14 mouse cellular contexts compared by ENCODE assay signal in genomic region chr3:65922420-65922819, GRCm38 (mm10). TPM values are rescaled to one million over a fixed set of nuclear protein-coding genes. Genes with fewer than 3 reads are reported as not detected.
A peak's percentile ranks its signal among the peaks of the same experiment; 100 is the strongest.
DNase-seq lines count a peak whose midpoint lies in the region; ATAC-seq and TF ChIP-seq lines count a peak whose summit lies in the region.
"Had no signal": no experiment of that assay in that cellular context is flagged by ENCODE, and none has a peak within 500 bp of the region (broad histone marks: within the 10 kb centered on the region; RNA-seq: fewer than 3 reads in every experiment).

No protein-coding gene starts in this region.

- no peak for TF ChIP-seq POLR2A in limb, embryonic 14.5 days (IDR thresholded peaks at IDR 0.05; ENCODE audit: borderline replicate concordance, extremely low read depth, insufficient read depth, insufficient read length)

- no peaks in the 10 kb centered on the region for H3K36me3 ChIP-seq in limb, embryonic 14.5 days (ENCODE audit: control insufficient read depth, insufficient read depth, low read length)
- no peaks in the 10 kb centered on the region for H3K36me3 ChIP-seq in limb, embryonic 10.5 days
- H3K36me3 ChIP-seq in macrophage (ENCODE audit: inconsistent target) = no peaks in the 10 kb centered on the region
- H3K36me3 ChIP-seq in midbrain, embryonic 11.5 days (ENCODE audit: control insufficient read depth, insufficient read depth, low read length) = no peaks in the 10 kb centered on the region
- H3K36me3 ChIP-seq: embryonic facial prominence, embryonic 15.5 days; liver, embryonic 15.5 days; midbrain, embryonic 12.5 days had no signal

- no peaks in the 10 kb centered on the region for H3K9me3 ChIP-seq in limb, embryonic 14.5 days (ENCODE audit: control insufficient read depth, low read length)
- H3K9me3 ChIP-seq in limb, embryonic 10.5 days (replicated peaks) = no peaks in the 10 kb centered on the region
- H3K9me3 ChIP-seq in midbrain, embryonic 11.5 days (ENCODE audit: control insufficient read depth, low read length) = no peaks in the 10 kb centered on the region
- H3K9me3 ChIP-seq: embryonic facial prominence, embryonic 15.5 days; liver, embryonic 15.5 days; midbrain, embryonic 12.5 days had no signal

- no peak overlapping the region for H3K9ac ChIP-seq in limb, embryonic 14.5 days (ENCODE audit: low read depth, low read length, severe bottlenecking)
- no peak overlapping the region for H3K9ac ChIP-seq in midbrain, embryonic 11.5 days (ENCODE audit: low read length)
- H3K9ac ChIP-seq: embryonic facial prominence, embryonic 15.5 days; forebrain, postnatal 0 days; liver, embryonic 15.5 days; midbrain, embryonic 12.5 days had no signal

- no peak overlapping the region for H3K4me2 ChIP-seq in limb, embryonic 14.5 days (replicated peaks; ENCODE audit: low read depth, low read length, severe bottlenecking)
- H3K4me2 ChIP-seq in midbrain, embryonic 11.5 days = no peak overlapping the region
- H3K4me2 ChIP-seq: embryonic facial prominence, embryonic 15.5 days; liver, embryonic 15.5 days; midbrain, embryonic 12.5 days had no signal

- H3K27me3 ChIP-seq in limb, embryonic 14.5 days (ENCODE audit: control insufficient read depth, insufficient read depth, low read length) = no peaks in the 10 kb centered on the region
- H3K27me3 ChIP-seq in limb, embryonic 10.5 days (ENCODE audit: low read depth, poor library complexity, severe bottlenecking) = no peaks in the 10 kb centered on the region
- no peaks in the 10 kb centered on the region for H3K27me3 ChIP-seq in midbrain, embryonic 11.5 days (ENCODE audit: control insufficient read depth, insufficient read depth, low read length)
- H3K27me3 ChIP-seq: embryonic facial prominence, embryonic 15.5 days; liver, embryonic 15.5 days; midbrain, embryonic 12.5 days had no signal

- DNase-seq in frontal cortex, postnatal 10 days (ENCODE audit: low spot score in 2 of 2) = no peak
- no peak for DNase-seq in limb, embryonic 14.5 days (ENCODE audit: low spot score)
- DNase-seq in limb, embryonic 10.5 days (ENCODE audit: low spot score) = no peak
- peak; percentile 69 for DNase-seq in Muller cell, postnatal 12 days (ENCODE audit: inconsistent ontology term)
- no peak for DNase-seq in midbrain, embryonic 11.5 days (ENCODE audit: low spot score, missing footprints)
- no peak for DNase-seq in retina, postnatal 1 day
- DNase-seq: cerebellum, postnatal 10 days; forebrain, postnatal 0 days had no signal

- H3K79me2 ChIP-seq in macrophage (ENCODE audit: inconsistent target) = peaks cover 10% of the 10 kb centered on the region; the same call in 1 of the 2 replicates

- H3K4me3 ChIP-seq in limb, embryonic 14.5 days (replicated peaks; ENCODE audit: low read length) = no peak overlapping the region
- no peak overlapping the region for H3K4me3 ChIP-seq in limb, embryonic 10.5 days
- H3K4me3 ChIP-seq in macrophage (ENCODE audit: inconsistent target) = no peak overlapping the region
- H3K4me3 ChIP-seq in midbrain, embryonic 11.5 days (ENCODE audit: low read depth, low read length) = no peak overlapping the region
- H3K4me3 ChIP-seq: embryonic facial prominence, embryonic 15.5 days; liver, embryonic 15.5 days; midbrain, embryonic 12.5 days had no signal

- H3K4me1 ChIP-seq in limb, embryonic 14.5 days (ENCODE audit: control insufficient read depth, insufficient read depth, low read length) = no peaks in the 10 kb centered on the region; the same call in 1 of the 2 replicates
- peaks cover 2% of the 10 kb centered on the region; the same call in 1 of the 2 replicates for H3K4me1 ChIP-seq in limb, embryonic 10.5 days
- no peaks in the 10 kb centered on the region for H3K4me1 ChIP-seq in midbrain, embryonic 11.5 days (ENCODE audit: control insufficient read depth, insufficient read depth, low read length)
- H3K4me1 ChIP-seq: midbrain, embryonic 12.5 days had no signal

- 74% methylated on average over 6 of the region's 6 CpGs for WGBS in limb, embryonic 14.5 days
- 85% methylated on average over 6 of the region's 6 CpGs for WGBS in limb, embryonic 10.5 days
- 23% methylated on average over 6 of the region's 6 CpGs for WGBS in macrophage (ENCODE audit: missing documents)
- WGBS in midbrain, embryonic 11.5 days = 70% methylated on average over 6 of the region's 6 CpGs

- ATAC-seq in frontal cortex, adult (ENCODE audit: low TSS enrichment) = peak; percentile 81
- ATAC-seq in limb, embryonic 14.5 days (ENCODE audit: low FRiP score, low read depth) = 0 out of 2 replicates have a peak, but pooled peaks have one; percentile 6
- ATAC-seq in midbrain, embryonic 11.5 days (ENCODE audit: low FRiP score) = no peak; the same call in 1 of the 2 replicates
- ATAC-seq: forebrain, postnatal 0 days; intestine, postnatal 0 days had no signal

- no peak overlapping the region for H3K27ac ChIP-seq in limb, embryonic 14.5 days (replicated peaks; ENCODE audit: low read depth, low read length)
- no peak overlapping the region for H3K27ac ChIP-seq in limb, embryonic 10.5 days
- H3K27ac ChIP-seq in macrophage = peak overlapping the region; percentile 90
- H3K27ac ChIP-seq in midbrain, embryonic 11.5 days (ENCODE audit: low read depth, low read length) = no peak overlapping the region
- H3K27ac ChIP-seq: embryonic facial prominence, embryonic 15.5 days; liver, embryonic 15.5 days; midbrain, embryonic 12.5 days had no signal

RNA-seq across cellular contexts. Expression of gene Ccnl1, which starts 35.6 kb away (rescaled TPM):
- 122 and 137 TPM in 2 replicates for polyA plus RNA-seq in limb, embryonic 14.5 days (2012; rRNA removed)
- polyA plus RNA-seq in limb, embryonic 14.5 days (2014; fragmentation: Nextera tagmentation; extraction: Ambion mirVana) = 127 and 135 TPM in 2 replicates
- polyA plus RNA-seq in limb, embryonic 10.5 days (2016; fragmentation: Nextera tagmentation; extraction: Ambion mirVana) = 93.2 and 115 TPM in 2 replicates
- total RNA-seq in macrophage (2018; cell fraction: chromatin; rRNA removed) = 1,000 to 10,000 TPM in 21 of 26 experiments, 100 to 1,000 TPM in 5; 862 to 4,016 (median 1,637) TPM
- 100 to 1,000 TPM in 3 of 26 experiments, 10 to 100 TPM in 23; 25.5 to 128 (median 65.5) TPM for total RNA-seq in macrophage (2018; cell fraction: cytosol; rRNA removed)
- 1,000 to 10,000 TPM in 12 of 26 experiments, 100 to 1,000 TPM in 14; 362 to 2,858 (median 990) TPM for total RNA-seq in macrophage (2018; cell fraction: nucleus; rRNA removed)
- 45.8 to 98.1 TPM (median 64.9 TPM) in 3 replicates for polyA plus RNA-seq in macrophage (2018)
- 119 and 131 TPM in 2 replicates for polyA plus RNA-seq in midbrain, embryonic 11.5 days (2014; fragmentation: Nextera tagmentation; extraction: Ambion mirVana)
